Mouse (Mus musculus) c-Kit-positive CD71-positive TER-119-positive erythroid progenitor cells, embryonic 14.5 days (primary cell): ENCODE results near the gene Schip1.

ENCODE experiments used
- DNase-seq: peaks from one replicate; pipeline ENCODE4 v3.0.0-alpha.2; 2013; ENCODE audit warnings: low spot score

Gene Schip1

DNA sequence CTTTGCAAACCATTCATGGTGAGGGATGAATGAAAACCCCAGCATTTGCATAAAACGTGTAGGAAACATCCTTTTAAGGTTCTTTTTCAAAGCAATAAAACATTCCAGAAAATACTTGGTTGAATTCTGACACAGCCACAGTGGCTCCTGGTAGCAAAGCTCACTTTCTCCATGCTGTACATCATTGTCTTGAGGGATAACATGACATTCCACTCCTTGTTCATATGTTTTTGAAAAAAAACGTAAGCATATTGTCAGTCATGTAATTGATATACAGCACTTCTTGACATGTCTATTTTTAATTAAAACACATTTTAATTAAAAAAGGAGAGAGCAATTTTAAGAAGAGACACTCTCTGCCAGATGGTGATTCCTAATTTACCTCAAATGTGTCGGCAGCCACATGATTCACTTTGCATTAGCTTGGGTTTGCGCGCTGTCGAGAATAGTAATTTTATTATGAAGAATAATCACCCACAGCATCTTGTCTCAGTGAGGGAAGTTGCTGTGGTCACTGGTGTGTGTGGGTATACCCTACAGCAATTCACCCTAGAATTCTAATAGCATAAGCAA is 61.8 kb downstream of the Schip1 start:
- no peak for DNase-seq

DNA sequence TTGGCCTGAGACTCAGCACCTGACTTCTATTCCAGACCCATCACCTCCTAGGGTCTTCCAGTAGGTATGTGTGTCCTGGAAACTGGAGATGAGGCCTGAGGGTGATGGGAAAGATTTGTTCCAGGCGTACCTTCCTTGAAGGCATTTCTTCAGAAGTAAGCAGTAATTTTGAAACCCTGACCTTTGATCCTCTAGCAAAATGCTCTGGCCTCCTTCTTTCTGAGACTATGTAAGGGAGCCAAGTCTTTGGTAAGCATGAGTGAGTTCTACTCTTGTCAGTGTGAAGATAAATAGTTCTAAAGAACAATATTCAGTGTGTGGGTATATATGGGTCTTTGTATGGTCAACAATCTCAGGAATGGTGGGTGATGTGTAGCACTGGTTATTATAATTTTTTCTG is 65.8 kb downstream of the Schip1 start:
- DNase-seq, result no peak

DNA sequence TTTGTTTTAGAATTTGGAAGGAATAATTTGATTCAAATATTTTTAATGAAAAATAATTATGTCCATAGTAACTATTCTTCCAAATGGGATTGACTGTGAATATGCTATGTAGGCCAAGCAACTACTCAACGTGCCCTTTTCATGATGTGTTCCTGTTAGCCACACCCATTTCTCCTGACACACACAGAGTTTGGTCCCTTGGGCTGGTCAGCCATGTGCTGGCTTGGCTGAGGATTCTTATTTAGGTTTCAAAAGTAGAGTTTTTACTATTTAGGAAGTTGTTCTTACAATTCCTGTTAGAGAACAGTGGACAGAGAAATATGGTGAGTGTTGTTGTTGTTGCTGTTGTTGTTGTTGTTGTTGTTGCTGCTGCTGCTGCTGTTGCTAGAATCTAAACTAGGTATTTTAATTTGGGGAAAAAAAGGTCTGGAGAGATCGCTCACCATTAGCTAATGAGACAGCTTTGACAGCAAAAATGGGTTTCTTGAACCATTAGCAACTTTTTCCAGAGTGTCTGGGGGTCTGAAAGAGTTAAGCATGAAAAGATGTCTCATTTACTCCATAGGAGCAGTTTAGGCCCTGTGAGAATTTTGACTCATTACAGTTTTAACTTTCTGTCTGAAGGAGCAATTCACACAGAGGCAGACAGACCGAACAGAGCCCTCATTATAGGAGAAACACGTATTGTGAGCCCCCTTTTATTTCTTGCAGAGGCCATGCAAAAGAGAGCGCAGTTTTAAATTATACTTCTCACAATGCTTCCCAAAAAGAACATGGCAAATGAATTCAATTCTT is 74.4 kb downstream of the Schip1 start:
- no peak for DNase-seq

DNA sequence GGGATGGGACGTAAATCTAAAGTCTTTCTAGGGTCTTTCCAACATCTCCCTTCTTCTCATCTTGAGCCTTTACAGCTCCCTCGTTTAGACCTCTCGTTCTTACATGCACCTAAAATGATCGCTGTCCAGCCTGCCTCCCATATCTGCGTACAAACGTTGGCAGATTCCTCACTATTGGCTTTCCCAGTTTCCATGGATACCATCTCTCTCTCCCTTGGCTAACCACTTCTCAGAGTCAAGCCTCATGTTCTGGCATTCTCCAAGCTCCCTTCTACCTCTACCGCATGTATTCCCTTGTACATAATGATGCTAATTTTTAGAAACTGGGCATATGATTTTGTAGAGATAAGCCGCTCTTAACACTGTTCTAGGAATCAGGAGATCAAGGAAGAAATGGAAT is 86.1 kb downstream of the Schip1 start:
- DNase-seq, result no peak

DNA sequence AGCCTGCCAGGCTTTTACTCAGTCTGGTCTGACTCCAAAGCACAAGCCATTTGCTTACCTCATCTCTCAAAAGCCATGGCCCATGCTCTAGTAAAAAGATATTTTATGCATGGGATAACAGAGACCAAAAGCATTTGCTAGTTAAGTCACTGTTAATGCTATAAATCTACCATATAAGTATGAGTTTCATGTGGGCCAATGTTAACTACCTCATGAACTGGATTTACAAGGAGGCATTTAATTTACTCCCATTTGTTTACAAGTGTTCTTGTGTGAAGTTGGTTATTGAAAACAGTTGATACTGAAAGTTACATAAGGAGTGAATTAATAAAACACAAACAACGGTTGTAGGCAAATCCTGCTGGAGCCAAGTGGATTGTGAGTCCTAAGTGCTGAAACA is 95.6 kb downstream of the Schip1 start:
- no peak for DNase-seq

DNA sequence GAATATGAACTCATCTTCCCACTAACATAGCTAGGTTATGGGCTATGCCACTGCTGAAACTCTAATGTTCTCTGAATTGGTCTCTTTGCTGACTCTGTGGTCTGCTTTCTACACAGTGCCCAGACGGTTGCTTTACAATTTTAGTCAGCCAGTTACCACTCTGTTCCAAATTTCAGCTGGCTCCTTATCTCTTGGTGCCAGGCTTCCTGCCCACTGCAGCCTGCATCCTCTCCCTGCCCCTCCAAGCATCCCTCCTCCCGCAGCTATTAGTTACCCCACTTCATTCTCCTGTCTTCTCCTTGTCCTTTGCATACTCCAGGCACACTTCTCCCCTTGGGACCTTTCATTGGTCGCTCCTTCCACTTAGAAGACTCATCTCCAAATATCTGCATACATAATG is 96.2 kb downstream of the Schip1 start:
- DNase-seq, result no peak

DNA sequence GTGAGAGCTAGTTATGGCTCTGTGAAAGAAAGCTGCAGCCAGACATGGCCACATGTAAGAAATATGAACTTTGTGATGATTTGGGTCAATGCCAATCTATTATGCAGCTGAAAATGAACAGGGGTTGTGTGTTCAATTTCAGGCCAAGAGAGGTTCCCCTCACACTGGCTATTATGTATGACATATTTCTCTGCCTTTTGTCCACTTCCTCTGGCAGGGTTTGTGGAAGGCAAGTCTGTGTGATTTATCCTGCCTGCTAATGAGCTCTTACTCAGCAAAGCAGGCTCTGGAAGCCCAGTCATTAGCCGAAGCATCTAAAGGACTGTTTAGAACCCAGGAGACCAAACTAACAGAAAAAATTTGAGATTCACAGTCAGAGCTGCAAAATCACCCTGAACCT is 113.6 kb downstream of the Schip1 start:
- DNase-seq, result no peak

DNA sequence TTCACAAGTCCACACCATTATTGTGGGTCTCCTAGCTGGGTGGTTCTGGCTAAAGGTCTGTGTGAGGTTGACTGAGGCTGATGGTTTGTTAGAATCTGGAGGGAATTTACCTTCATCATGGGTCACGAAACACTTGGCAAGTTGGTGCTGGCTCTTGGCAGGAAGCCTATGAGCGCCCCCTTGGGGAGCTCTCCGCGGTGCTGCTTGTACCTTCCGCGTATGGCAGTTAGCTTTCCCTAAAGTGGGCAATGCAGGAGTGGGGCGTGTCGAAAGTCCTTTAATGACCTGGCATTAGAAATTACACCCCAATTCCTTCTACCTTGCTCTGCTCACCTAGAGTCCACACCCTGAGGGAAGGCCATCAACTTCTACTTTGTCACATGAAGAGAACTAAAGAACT is 122.9 kb downstream of the Schip1 start:
- no peak for DNase-seq

DNA sequence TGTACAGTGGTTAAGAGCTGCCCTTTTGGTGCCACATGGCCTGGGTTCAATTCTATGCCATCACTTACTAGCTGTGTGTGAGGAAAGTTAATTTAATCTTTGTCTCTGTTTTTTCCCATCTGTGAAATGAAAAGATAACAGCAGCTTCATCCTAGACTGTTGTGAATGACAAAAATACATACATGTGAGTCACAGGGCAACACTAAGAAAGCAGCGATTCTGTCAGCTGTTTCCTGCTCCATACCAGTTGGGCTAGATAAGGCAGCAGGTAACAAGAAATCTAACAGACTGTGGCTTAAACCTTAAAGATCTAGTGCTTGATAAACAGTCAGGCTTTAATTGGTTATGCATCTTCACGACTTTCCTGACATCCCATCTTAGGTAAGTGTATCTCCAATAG is 124.5 kb downstream of the Schip1 start:
- DNase-seq, result no peak

DNA sequence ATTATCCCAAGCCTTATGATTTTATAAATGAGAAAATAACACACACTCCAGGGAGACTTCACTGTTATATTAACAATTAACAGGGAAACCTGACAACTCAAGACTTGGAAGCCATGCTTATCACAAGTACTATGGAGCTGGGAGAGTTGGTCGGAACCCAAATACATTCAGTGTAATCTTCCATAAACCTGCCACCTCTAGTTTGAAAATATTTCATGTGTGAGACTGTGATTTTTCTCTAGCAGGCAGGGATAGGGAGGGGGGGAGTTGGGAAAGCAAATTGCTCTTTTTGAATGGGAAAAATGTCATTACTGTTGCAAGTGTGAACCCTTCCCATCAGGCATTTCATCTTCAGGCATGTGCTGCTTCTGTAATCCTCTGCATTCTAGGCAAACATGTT is 132.3 kb downstream of the Schip1 start:
- no peak for DNase-seq

DNA sequence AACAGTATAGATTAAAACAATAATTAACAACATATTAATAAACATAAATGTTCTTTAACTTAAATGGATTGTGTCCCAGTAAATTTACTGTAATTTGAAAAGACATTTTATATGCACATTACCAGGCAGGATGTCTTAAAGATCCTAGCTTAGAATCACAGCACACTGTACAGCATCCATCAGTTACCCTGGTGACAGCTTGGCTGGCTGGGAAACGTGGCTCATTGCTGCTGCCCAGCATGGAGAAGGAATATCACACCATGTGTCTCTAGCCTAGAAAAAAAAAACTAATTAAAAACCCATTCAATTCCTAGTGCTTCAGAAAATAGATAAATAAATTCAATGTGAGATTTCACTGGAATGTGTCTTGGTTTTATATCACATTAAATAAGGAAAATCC is 136.6 kb downstream of the Schip1 start:
- no peak for DNase-seq

DNA sequence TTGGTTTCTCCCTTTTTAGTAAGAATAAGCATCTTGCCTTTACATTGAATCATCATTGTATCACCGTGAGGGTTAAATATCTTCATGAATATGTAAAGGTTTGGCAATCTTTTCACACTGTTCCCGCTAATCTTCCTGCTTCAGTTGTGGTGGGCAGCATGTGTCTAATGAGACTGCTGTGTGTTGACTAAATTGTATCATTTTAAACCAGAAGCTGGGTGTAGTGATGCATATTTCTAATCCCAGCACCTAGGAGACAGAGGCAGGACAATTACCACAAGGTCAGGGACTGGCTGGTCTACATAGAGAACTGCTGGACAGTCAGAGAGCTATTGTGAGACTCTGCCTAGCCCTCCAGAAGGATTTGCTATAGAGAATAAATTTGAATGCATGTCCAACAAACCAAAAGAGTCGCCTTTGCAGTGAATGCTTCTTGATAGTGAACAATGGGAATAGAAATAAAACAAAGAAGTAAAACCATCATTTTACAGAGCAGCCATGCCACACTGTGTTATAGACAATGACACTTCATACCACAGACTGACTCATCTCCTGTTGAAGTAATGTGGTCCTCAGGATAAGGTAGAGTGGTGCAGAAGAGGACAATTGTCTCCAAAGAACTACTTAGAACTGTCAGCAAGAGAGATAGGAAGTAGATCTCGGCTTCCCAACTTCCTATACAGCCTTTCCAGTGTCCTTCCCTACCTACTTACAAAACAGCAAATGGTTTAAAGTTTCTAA is 137.7 kb downstream of the Schip1 start:
- DNase-seq, result no peak

DNA sequence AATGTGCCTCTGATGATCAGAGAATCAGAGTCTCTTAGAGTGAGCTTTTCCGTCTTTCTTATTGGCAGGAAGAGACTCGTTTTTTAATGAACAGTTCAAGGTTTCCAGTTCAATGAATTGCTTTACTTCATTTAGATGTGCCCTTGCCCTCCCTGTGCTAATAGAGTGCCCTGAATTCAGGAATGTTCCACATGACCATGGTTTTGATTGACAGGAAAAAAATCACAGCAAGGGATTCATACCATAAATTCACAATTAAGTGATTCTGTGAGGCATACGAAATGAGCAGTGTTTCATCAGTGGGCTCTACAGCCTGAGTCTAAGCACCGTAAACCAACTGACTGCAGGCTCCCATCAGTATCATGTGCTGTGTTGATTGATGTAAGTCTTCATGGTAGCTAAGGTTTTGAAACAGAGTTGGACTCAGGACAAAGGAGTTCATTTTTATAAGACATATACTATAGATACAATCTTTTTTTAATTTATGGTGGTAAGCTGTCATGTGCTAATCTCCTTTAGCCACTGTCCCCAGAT is 139.4 kb downstream of the Schip1 start:
- DNase-seq, result no peak

DNA sequence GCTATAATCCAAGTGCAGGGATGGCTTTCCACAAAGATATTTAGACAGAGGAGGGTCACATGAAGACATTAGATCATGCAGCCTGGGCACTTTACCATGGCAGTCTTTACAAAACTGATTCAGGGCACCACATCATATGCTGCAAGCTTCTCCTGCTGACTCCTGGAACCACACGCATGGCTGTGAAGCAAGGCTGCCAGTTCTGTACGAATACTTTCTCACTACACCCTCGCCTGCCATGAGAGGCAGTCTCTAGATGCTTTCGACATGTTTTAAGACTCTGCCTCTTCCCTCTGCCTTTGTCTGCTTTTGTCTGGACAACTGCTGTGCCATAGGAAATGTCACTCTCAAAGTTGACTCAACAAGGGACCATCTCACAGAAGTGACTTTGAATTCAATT is 145.8 kb downstream of the Schip1 start:
- no peak for DNase-seq

DNA sequence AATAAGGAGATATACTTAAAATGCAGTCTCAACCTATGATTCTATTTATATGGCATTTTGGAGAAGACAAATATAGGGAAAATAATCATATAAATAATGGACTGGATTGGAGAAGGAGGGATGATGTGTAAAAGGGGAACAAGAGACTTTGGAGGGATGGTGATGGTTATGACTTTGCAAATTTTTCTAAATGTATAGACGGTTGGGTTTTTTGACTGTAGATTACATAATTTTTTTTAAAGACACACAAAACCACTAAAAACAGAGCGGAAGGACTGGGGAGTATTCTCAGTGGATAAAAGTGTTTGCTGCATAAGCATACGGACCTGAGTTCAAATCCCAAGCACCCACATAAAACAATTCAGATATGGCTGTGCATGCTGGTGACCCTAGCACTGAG is 156.8 kb downstream of the Schip1 start:
- DNase-seq, result no peak

DNA sequence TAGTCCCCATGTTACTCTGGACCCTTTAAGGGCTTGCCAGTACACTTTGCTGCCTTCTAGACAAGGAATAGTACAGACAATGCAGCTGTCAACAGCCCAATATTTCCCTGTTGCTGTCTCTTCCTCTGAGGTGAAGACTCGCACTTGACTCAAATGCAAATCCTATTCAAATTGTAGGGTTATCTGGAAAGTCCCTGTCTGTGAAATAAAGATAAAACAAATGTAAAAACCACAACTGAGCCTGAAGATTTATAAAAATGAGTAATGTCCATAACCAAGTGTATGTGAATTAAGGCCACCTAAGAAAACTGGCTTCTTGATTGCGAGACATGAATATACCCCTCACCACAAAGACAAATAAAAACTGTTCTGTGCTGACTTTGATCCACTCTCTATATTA is 175.3 kb downstream of the Schip1 start:
- DNase-seq, result no peak

DNA sequence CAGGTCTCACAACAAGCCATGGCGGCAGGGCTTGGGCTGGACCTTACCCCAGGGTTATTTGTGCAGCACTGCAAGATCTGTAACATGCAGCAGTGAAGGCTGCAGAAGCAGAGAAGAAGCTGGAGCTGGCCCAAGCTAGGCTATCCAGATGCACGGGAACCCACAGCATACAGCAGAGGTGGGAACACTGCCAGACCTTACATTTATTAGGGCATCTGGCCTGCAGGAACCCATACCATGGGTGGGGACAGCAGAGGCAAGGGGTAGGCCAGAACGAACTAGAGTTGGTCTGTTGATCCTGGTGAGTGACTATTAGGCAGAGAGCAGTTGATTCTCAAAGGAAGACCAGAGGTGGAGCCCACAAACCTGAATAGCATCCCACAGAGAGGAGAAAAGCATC is 178.6 kb downstream of the Schip1 start:
- DNase-seq, result no peak

DNA sequence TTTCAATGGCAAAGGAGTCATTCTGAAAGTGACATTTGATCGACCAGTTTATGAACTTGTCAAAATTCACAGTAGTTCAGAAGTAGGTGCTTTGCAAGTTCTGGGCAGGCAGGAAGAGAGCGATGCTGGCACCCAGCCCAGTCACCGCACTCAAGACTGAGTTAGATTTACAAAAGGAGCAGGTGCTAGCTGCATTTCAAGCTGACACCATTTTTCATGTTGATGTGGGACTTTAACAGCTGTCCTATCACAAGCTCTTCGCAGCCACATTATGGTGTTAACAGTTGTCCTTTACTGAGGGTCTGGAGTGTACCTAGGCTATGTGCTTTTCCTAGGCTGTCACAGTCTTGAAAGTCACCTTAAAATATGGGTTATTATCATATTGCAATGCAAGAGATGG is 181.6 kb downstream of the Schip1 start:
- no peak for DNase-seq

DNA sequence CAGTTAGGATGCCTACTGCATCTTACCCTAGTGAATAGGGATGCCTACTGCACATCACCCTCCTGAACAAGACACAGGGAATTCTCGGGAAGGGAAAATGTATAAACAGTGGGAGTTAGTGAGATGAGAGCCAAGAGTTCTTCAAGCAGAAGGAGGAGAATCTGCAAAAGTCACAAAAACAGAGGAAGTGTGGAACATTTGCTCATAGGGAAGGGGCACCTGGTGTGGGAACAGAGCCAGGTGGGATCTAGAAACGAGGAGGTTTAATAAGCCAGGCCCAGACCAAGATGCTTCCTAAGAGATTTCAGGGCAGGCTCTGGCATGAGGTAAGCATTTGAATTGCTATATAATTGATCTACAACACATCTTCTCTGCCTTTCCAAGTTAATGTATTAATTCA is 186.0 kb downstream of the Schip1 start:
- DNase-seq, result no peak

DNA sequence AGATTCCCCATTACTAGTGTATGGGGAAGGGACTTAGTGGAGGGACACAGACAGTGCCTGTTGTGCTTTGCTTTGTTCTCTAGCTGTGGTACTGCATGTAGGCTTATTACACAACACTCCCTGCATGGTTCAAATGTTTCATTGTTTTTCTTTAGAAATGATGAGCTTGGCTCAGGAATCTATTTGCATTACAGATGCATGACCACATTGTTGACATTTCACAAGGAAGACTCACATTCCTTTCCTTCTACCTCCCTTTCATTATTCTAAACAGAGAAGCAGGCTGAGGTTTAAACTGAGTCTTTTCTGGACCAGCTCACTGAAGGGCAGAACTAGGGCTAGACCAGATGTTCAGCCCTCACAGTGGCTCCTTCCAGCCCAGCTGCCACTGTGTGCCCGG is 187.7 kb downstream of the Schip1 start:
- no peak for DNase-seq

DNA sequence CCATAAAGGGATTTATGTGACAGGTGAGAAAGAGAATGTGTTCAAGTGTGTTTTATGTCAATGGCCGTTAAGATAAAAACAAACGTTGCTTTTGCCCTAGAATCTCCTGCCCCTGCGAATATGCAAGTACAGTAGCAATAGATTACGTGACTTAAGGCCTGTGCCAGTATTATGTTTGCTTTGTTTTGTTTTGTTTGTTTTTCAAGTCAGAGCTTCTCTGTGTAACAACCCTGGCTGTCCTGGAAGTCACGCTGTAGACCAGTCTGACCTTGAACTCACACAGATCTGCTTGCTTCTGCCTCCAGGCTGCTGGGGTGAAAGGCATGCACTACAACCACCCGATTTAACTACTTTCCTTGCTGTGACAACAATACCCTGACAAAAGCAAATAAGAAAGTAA is 197.7 kb downstream of the Schip1 start:
- DNase-seq, result no peak

DNA sequence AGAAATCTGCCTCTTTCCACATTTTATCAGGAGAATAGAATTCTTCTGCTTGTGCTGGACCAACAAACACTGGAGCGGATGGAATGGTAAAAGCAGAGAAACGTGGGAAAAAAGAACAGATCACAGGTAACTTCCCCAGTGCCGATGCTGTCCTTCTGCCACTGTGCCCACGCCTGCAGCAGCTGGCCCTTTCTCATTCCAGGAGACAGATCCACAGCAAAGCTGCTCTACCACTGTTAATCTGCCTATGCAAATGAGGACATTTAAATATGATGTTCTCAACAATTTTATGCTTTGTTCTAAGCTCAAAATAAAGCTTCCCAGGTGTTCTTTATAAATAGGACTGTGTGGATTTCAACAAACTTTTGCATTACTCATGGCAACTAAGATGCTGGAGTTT is 203.3 kb downstream of the Schip1 start:
- no peak for DNase-seq

DNA sequence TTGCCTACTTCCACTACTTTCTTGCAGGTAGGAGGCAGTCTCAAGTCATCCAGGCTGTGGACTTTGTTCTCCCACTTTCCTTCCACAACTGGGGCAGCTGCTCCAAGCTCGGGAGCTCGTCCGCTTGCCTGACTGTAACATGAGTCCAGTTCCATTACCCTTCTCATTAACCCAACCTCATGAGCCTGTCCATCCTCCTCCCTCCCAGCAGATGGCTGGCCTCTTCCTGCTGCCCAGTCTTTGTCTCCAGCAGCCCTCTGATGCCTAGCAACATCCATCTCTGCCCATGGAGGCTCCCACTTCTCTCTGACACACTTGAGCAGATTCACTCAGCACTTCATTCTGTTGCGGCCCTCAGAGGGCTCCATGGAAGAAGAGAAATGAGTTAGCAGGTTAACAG is 204.6 kb downstream of the Schip1 start:
- no peak for DNase-seq
